Mouse (Mus musculus): ENCODE measurements at regions not wholly inside any gene's neighbourhood (a gene's known extent, or its start where the extent isn't known, plus 50 kb on each side); places are given as distances from the start of the nearest gene placed in this dataset.

DNA sequence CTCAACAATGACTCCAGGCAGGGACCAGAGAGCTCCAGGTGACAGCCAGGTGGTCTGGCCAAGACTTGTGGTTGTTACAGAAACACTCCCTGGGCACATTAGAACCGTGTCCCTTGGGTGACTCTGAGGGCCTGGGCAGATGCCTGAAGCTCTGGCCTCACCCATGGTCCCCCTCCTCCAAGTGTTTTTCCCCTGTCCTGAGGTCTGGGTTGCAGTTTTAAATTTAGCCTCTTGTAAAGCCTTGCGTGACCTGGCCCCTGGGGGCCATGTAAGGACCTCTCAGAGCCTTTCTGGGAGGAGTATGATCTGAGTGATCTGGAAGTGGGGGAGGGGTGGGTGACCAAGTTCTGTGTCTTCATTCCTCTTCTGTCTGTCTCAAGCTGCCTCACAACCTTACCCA, 104.7 kb downstream of the Mn1 start:
- TF ChIP-seq CTCF (conservative IDR thresholded peaks at IDR 0.05 in 1 of 2, IDR thresholded peaks at IDR 0.05 in 1 of 2; ENCODE audit: low read depth in 2 of 2, low read length in 2 of 2) (no peak), POLR2A (IDR thresholded peaks at IDR 0.05; ENCODE audit: low read depth, low read length) (no peak), ZNF384 (IDR thresholded peaks at IDR 0.05; ENCODE audit: low read depth, low read length) (no peak), SIN3A (IDR thresholded peaks at IDR 0.05; ENCODE audit: low read length) (no peak), EP300 (IDR thresholded peaks at IDR 0.05; ENCODE audit: low read length) (no peak), BHLHE40 (IDR thresholded peaks at IDR 0.05; ENCODE audit: low read depth, low read length) (no peak), JUND (conservative IDR thresholded peaks at IDR 0.05; ENCODE audit: low read depth, low read length) (no peak), ZKSCAN1 (IDR thresholded peaks at IDR 0.05; ENCODE audit: borderline replicate concordance, low read depth, low read length) (no peak)

All from CH12.LX (cell line).